Mouse (Mus musculus): ENCODE measurements around the gene Smr2. TPM values are rescaled to one million over a fixed set of nuclear protein-coding genes. Genes with fewer than 3 reads are reported as not detected.
"Not testable (repeated sequence)": the region's sequence is repeated elsewhere in the genome, so short reads cannot be mapped to it uniquely, and the experiment has no call there.

Gene Smr2
- not detected for total RNA-seq (2021)

GRCm38 (mm10) chr5:88086256-88086655 is at the start of gene Smr2:
Gene Smr2, plus strand, starts transcription at chr5:88086556.
- DNase-seq = not testable (repeated sequence)
- intact Hi-C loops (cut with DNase I) = loop anchor here (5.0 kb wide), 1 partner anchor 111 kb away; no protein-coding TSS in a partner anchor

- intact Hi-C loops (cut with DNase I) = no loop called here
- DNase-seq = no peak
Observed at GRCm38 (mm10) chr5:88111430-88111829, 25.1 kb downstream of the Smr2 start, which contains the start of gene Gm11116. Gene Gm11116, minus strand, starts transcription at chr5:88111530.

GRCm38 (mm10) chr5:88153999-88154398 is 67.6 kb downstream of the Smr2 start, which contains the start of gene Gm11115:
Gene Gm11115, minus strand, starts transcription at chr5:88154099.
- intact Hi-C loops (cut with DNase I) = no loop called here
- no peak for DNase-seq

Other genes starting within 250 kb of the Smr2 start
- gene Odam, start 201.5 kb upstream of the Smr2 start, total RNA-seq (2021) = not detected
- gene Csn3, start 161.0 kb upstream of the Smr2 start, total RNA-seq (2021) = not detected
- gene 2310003L06Rik, start 117.1 kb upstream of the Smr2 start, total RNA-seq (2021) = under 1 TPM in 1 of 2 experiments, not detected in 1; 0.22 TPM
- not detected for gene Gm28434, start 117.0 kb upstream of the Smr2 start, total RNA-seq (2021)
- gene Cabs1, start 107.1 kb upstream of the Smr2 start, total RNA-seq (2021) = not detected
- gene Smr3a, start 84.0 kb upstream of the Smr2 start, total RNA-seq (2021) = not detected
- not detected for gene Gm11116, start 25.0 kb downstream of the Smr2 start, total RNA-seq (2021)
- gene Gm11115, start 67.5 kb downstream of the Smr2 start, total RNA-seq (2021) = not detected
- gene Gm7714, start 182.4 kb downstream of the Smr2 start, total RNA-seq (2021) = not detected
- gene Prol1, start 230.8 kb downstream of the Smr2 start, total RNA-seq (2021) = not detected